Mouse (Mus musculus) liver, adult 2 months (tissue): ENCODE data around the gene Gdf5. TPM values are rescaled to one million over a fixed set of nuclear protein-coding genes. Genes with fewer than 3 reads are reported as not detected.
"Not testable (repeated sequence)": the region's sequence is repeated elsewhere in the genome, so short reads cannot be mapped to it uniquely, and the experiment has no call there.

ENCODE experiments used
- DNase-seq: peaks from one replicate; pipeline ENCODE4 v3.0.0-alpha.2; 2011; ENCODE audit warnings: low read depth, low spot score; ENCODE audit errors: extremely low read depth
- H3K27ac ChIP-seq: fragments of 200-500 bp; replicated peaks from 2 replicates; pipeline ENCODE4 v1.5.1; 2012; ENCODE audit warnings: low read depth, mild to moderate bottlenecking, control low read depth, inconsistent platforms, low read length; ENCODE audit not compliant: insufficient read depth
- H3K27me3 ChIP-seq: fragments of 200-500 bp; 2 replicates; pipeline ENCODE4 v1.6.1; 2012; ENCODE audit warnings: mild to moderate bottlenecking, moderate library complexity, low read length, inconsistent platforms; ENCODE audit not compliant: control insufficient read depth, insufficient read depth
- H3K36me3 ChIP-seq: fragments of 200-500 bp; 2 replicates; pipeline ENCODE4 v1.6.1; 2012; ENCODE audit warnings: low read length, inconsistent platforms; ENCODE audit not compliant: control insufficient read depth, insufficient read depth
- H3K4me1 ChIP-seq: fragments of 200-500 bp; 2 replicates; pipeline ENCODE4 v1.6.1; 2011; ENCODE audit warnings: low read length; ENCODE audit not compliant: control insufficient read depth, insufficient read depth
- H3K4me3 ChIP-seq: fragments of 200-500 bp; 2 replicates; pipeline ENCODE4 v1.5.1; 2011; ENCODE audit warnings: low read depth, mild to moderate bottlenecking, control low read depth, low read length, moderate library complexity; ENCODE audit not compliant: insufficient read depth
- H3K79me2 ChIP-seq: fragments of 200-500 bp; 2 replicates; pipeline ENCODE4 v1.6.1; 2012; ENCODE audit warnings: inconsistent platforms, mild to moderate bottlenecking, low read length, moderate library complexity; ENCODE audit not compliant: control insufficient read depth, insufficient read depth
- H3K9ac ChIP-seq: fragments of 200-500 bp; 2 replicates; pipeline ENCODE4 v1.6.1; 2012; ENCODE audit warnings: low read depth, mild to moderate bottlenecking, control low read depth, inconsistent platforms, low read length
- CTCF ChIP-seq: fragments of 200-500 bp; IDR thresholded peaks from 2 replicates; pipeline ENCODE4 v1.5.1; 2011; ENCODE audit warnings: low read depth, low read length, control low read depth
- POLR2A ChIP-seq: fragments of 200-500 bp; IDR thresholded peaks from 2 replicates; pipeline ENCODE4 v1.6.1; 2011; ENCODE audit warnings: low read length, control low read depth; ENCODE audit not compliant: insufficient read depth; ENCODE audit errors: extremely low read depth
- WGBS: fragments of 180-500 bp; shearing (Covaris S2); methylation state at CpG from one replicate; pipeline ENCODE4 v1.1.7; 2018; 5-methylcytosine and 5-hydroxymethylcytosine counted together
- polyA plus RNA-seq: library from polyadenylated mRNA; depleted of rRNA; stranded (reverse); fragments of >200 nt; gene quantifications from 2 replicates; pipeline ENCODE4 v1.2.3, GENCODE M21; 2012
- total RNA-seq: library from RNA; depleted of rRNA; stranded (reverse); fragments of >200 nt; gene quantifications from 2 replicates; pipeline ENCODE4 v1.2.3, GENCODE M21; 2014

The Gdf5 gene
- total and polyA plus RNA-seq, 2 experiments: not detected

DNA sequence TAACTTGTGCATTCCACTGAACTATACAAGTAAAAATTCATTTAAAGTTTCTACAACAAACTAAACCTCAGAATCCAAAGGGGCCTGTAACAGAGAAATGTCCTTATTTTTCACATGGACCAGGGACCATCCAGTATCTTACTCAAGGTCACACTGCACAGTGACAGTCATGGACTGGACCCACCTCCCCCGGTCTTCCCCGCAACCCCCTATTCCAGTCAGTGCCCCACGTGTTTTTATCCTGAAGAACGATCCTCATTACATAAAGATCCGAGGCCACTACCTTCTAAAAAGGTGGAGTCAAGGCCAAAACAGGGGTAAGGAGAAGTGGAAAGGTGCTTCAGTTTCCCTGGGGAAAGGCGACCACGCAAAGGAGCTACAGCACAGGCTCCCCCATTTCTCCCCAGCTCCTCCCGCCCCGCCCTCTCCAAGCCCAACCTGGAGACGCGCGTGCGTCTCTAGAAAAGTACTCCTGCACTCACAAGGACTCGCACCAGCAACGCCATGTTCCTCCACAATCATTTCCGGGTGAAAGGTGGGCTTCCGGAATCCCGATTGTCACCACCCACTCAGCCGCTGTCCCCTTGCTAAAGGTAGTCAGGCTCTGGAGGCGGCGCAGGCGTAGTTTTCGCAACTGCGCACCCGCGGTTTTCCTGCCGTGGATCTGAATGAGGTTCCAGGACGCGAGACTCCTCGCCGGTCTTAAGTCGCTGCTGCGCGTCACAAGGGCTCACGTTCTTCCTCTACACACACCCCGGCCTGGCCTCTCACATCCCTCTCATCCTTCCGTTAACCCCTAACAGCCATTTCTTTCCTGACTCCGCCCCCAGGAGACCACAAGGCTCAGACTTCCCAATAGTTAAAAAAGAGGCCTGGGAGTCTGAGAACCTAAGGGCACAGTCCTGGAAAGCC lies 15.4 kb downstream of the Gdf5 start, which contains the start of gene Uqcc1:
Gene Uqcc1, minus strand, starts transcription at position 780 of the 912 bp plus-strand sequence.
- Histone ChIP-seq H3K4me3 (peak within 1 kb of the TSS; percentile 72), H3K27me3 (no peaks in the 10 kb centered on the region), H3K4me1 (peaks cover 13% of the 10 kb centered on the region), H3K27ac (peak within 1 kb of the TSS; percentile 50), H3K79me2 (peaks cover 14% of the 10 kb centered on the region), H3K9ac (peak within 1 kb of the TSS; percentile 70), H3K36me3 (no peaks in the 10 kb centered on the region)
- DNase-seq: peak; percentile 89
- peak; percentile 42; the same call in 1 of the 2 replicates for TF ChIP-seq POLR2A
- TF ChIP-seq CTCF: no peak
- under 1% methylated on average over 38 of the region's 38 CpGs for WGBS

DNA sequence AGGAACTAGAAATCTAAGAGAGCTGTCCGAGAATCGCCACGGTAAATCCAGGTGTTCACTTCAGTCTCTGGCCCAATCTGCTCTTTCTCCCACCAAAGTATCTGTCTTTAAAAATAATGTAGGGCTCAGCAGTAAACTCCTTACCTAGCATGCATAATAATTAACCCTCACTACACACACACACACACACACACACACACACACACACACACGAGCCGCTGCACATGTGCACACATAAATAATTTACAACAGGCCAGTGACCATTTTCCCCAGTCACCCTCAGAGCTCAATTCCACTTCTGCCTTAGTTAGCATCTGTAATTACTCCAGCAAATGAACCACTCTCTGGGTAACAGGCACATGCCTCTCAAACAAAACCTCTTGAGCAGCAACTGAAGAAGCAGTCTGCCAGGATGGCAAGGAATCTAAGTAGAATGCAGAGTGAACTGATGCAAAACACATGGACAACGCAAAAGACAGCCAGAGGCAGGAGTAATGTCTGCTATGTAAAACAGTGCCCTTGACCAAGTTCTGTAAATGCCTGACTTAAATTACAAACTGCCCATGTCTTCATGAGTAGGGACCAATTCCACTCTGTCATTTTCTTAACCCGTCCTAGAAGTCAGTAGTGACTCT lies 16.3 kb downstream of the Gdf5 start:
- H3K27ac ChIP-seq: no peak overlapping the region
- H3K79me2 ChIP-seq: peaks cover 22% of the 10 kb centered on the region
- peaks cover 13% of the 10 kb centered on the region for H3K4me1 ChIP-seq
- WGBS: 68% methylated on average over 7 of the region's 7 CpGs
- H3K4me3 ChIP-seq: peak overlapping the region; percentile 72; the same call in 1 of the 2 replicates
- no peaks in the 10 kb centered on the region for H3K27me3 ChIP-seq
- TF ChIP-seq CTCF (no peak), POLR2A (no peak)
- no peak overlapping the region for H3K9ac ChIP-seq
- no peak for DNase-seq
- no peaks in the 10 kb centered on the region for H3K36me3 ChIP-seq

DNA sequence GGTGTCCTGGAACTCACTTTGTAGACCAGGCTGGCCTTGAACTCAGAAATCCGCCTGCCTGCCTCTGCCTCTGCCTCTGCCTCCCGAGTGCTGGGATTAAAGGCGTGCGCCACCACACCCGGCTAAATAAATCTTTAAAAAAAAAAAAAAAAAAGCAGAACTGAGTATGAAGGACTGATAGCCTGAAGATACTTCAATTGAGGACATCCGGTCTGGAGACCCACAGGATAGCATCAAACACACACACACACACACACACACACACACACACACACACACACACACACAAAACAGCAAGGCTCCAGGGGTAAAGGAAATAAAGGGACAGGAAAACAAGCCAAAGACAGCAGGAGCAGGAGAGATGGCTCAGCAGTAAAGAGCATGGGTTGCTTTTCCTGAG lies 20.0 kb downstream of the Gdf5 start:
- H3K9ac ChIP-seq, DNase-seq, H3K27ac ChIP-seq, H3K4me3 ChIP-seq, H3K36me3 ChIP-seq, H3K27me3 ChIP-seq: not testable (repeated sequence)
- H3K79me2 ChIP-seq: peaks cover 22% of the 10 kb centered on the region
- WGBS: 83% methylated on average over 6 of the region's 6 CpGs
- H3K4me1 ChIP-seq: peaks cover 10% of the 10 kb centered on the region

DNA sequence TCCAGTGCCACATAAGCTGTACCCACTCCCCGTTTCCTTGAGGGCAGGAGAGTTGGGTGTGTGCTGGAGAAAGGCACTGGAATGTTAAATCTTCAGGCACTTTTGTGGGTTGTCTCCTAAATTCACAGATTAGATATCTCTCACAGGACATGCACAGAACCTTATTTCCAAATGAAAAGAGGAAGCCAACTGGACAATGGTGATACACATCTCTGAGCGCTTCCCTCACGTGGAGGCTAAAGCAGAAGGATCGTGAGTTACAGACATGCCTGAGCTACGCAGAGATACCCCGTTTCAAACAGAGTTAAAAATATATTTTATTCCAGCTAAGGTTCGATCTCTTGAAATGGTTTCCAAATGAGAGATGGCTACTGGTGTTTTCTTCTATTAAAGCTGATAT lies 22.0 kb downstream of the Gdf5 start:
- no peak for DNase-seq
- Histone ChIP-seq H3K4me3 (no peak overlapping the region), H3K36me3 (peaks cover 14% of the 10 kb centered on the region), H3K4me1 (peaks cover 3% of the 10 kb centered on the region; the same call in 1 of the 2 replicates), H3K27me3 (no peaks in the 10 kb centered on the region), H3K27ac (no peak overlapping the region), H3K79me2 (peaks cover 17% of the 10 kb centered on the region), H3K9ac (no peak overlapping the region)
- 94% methylated on average over 7 of the region's 7 CpGs for WGBS
- TF ChIP-seq POLR2A (no peak), CTCF (no peak)

DNA sequence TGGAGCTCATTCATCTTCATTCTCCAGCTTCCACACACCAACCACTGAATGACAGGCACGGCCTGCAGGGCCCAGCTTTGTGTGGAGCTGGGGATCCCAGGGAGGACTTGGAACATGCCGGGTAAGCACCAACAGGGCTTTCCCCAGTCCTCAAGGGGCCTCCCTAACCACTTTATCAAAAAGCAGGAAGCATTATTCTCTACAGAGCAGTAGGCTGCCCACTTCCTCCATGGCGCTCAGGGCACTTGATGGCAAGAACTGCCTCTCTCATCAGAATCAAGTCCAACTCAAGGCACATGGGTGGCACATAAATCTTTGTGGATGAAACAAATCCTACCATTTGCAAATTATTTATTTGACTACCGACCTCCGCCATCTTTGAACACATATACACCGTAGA lies 30.5 kb downstream of the Gdf5 start:
- no peak overlapping the region for H3K9ac ChIP-seq
- H3K27me3 ChIP-seq: no peaks in the 10 kb centered on the region
- H3K36me3 ChIP-seq: peaks cover 26% of the 10 kb centered on the region
- H3K79me2 ChIP-seq: peaks cover 3% of the 10 kb centered on the region; the same call in 1 of the 2 replicates
- TF ChIP-seq CTCF: no peak
- no peak for TF ChIP-seq POLR2A
- no peak for DNase-seq
- H3K4me1 ChIP-seq: no peaks in the 10 kb centered on the region
- no peak overlapping the region for H3K27ac ChIP-seq
- H3K4me3 ChIP-seq: no peak overlapping the region
- 86% methylated on average over 6 of the region's 6 CpGs for WGBS
